Mouse (Mus musculus) gastrocnemius, postnatal 25 days (tissue): ENCODE measurements at regions not wholly inside any gene's neighbourhood (a gene's known extent, or its start where the extent isn't known, plus 50 kb on each side); places are given as distances from the start of the nearest gene placed in this dataset.

ENCODE experiments used
- DNase-seq: peaks from one replicate; pipeline ENCODE4 v3.0.0; 2022

GRCm38 (mm10) chr1:35931056-35931455, 137.1 kb upstream of the Hs6st1 start:
- DNase-seq, result no peak

GRCm38 (mm10) chr1:35933511-35933910, 134.7 kb upstream of the Hs6st1 start:
- peak; percentile 39 for DNase-seq

DNA sequence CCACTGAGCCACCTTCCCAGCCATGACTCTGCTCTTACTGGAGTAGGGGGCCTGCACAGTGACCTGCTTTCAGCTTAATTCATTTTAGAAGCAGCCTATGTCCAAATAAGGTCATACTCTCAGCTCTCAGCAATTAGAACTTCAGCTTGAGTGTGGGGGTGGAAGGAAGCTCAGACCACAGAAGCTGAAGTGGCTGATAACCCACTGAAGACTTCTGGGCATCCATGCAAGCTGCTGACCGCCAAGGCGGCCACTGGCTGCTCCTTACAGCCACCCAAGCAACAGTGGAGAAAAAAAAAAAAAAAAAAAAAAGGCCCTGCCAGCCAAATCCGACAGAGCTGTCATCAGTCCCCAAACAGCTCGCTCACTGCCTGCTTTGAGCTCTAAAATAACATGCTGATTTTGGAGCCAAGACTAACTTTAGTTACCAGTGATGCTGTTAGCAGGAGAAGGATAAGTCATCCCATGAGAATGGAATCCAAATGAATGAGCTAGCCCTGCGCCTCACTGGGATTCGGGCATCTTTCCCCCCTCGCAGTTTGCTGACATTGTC, 133.0 kb upstream of the Hs6st1 start:
- DNase-seq, result peak; percentile 22

- DNase-seq, result no peak
These were observed 131.7 kb upstream of the Hs6st1 start for GRCm38 (mm10) chr1:35936362-35937093.

GRCm38 (mm10) chr1:35940236-35940635, 128.0 kb upstream of the Hs6st1 start:
- DNase-seq, result no peak

- DNase-seq, result no peak
These were observed 126.5 kb upstream of the Hs6st1 start for GRCm38 (mm10) chr1:35941642-35942077.

DNA sequence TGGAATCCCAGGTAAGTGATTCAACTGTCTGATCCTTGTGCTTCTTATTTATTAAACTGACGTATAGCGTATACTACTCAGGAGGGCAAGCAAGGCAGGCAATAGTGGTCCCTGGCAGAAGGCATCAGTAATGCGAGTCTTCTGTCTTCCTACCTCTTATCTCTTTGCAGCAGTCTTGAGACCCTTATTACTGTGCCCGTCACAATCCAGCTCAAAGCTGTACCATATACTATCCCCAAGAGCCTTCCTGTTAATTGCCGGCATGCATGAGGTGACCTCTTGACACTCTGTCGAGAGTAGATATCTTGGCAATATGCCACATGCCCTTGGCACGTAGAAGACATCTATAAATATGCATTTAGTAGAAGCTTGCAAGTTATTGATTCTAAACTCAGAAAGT, 126.0 kb upstream of the Hs6st1 start:
- no peak for DNase-seq

GRCm38 (mm10) chr1:35943800-35944199, 124.4 kb upstream of the Hs6st1 start:
- DNase-seq, result no peak

- DNase-seq, result no peak
These were observed 123.8 kb upstream of the Hs6st1 start for GRCm38 (mm10) chr1:35944376-35944775.

DNA sequence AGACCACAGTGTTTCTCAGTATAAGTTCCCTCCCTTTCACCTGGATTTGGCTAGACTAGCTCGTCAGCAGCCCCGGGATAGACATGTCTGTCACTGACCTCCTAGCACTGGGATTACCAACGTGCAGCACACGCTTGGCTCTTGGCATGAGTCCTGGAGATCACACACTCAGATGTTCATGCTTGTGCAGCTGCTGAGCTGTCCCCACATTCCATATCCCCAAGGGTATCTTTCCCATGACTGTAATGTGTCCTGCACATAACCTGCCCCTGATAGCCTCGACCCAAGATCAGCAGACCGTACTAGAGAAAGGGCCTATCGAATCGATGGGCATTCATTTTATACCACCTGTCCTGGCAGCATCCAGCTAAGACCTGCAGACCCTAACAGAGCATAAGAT, 123.4 kb upstream of the Hs6st1 start:
- DNase-seq, result no peak

DNA sequence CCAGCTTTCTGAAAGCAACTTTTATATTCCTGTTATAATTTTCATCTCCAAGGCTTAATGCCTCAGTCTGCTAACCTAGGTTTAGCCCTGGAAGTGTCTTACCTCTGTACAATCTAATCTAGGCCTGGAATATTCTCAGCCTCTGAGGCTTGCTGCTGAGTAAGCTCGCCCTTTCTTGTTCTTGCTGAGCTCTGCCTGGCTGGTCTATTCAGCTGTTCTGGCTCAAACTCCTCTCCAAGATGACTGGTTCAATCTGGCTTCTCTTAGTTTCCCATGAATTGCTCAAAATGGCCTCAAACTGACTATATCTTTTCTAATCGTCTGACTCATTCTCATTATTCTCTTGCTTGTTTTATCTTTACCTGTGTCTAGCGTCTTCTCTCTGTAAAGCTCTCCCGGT, 122.6 kb upstream of the Hs6st1 start:
- DNase-seq, result no peak

GRCm38 (mm10) chr1:35948104-35948503, 120.1 kb upstream of the Hs6st1 start:
- DNase-seq, result no peak

DNA sequence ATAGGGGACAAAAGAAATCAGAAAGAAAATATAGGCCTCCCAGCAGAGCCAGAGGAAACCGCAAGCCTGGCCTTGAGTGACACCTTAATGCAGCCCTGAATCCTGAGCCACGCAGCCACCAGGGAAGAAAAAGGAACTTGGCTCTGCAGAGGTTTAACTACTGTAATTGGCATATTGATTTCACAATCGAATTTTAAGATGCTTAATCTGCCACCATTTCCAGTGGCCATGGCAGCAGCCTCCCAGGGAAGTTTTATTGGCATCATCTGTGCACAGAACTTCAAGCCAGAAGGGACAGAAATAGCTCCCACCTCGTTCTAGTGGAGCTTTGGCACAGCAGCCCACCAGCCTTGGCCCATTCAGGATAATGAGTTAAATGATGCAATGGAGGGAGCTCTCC, 117.1 kb upstream of the Hs6st1 start:
- no peak for DNase-seq

GRCm38 (mm10) chr1:35953721-35954120, 114.5 kb upstream of the Hs6st1 start:
- DNase-seq, result no peak

DNA sequence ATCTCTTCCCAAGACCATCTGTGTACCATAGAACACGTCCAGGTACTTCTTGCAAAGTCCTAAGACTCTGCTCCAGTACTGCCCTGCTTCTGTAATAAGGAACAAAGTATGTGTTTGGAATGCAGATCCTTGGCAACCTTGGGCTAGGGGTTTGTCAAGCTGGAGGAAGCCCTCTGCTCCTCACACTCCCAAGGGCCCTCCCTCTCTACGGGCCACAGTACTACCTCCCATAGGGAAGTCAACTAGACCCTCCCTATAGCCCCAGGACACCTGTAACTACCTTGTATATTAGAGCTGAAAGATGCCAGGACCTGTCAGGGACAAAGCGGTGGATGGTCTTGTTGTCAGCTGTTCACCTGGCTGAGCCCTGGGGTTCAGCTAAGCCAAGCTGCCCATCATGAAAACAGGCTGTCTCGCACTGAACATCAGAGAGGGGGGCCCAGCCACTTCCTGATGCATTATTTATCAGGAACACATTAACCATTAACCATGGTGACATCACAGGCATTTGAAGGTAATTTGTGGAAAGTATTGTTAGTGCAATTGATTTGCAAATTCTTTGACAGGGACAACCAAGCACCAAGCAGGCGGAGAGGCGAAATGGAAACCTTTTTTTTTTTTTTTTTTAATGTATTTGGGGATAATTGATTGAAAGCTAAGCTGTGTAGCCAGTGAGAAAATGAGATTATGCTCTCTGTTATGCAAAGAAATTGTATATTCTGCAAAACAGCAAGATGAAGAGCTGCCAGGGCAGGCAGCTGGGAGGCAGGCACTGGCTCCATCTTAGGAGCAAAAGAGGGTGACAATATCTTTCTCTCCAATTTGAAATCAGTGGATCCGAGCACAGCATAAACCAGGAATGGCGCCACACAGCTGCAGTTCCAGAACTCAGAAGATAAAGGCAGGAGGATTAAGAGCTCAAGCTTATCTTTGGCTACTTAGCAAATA, 110.5 kb upstream of the Hs6st1 start:
- DNase-seq, result no peak

- DNase-seq, result no peak
These were observed 108.5 kb upstream of the Hs6st1 start for GRCm38 (mm10) chr1:35959729-35960128.

DNA sequence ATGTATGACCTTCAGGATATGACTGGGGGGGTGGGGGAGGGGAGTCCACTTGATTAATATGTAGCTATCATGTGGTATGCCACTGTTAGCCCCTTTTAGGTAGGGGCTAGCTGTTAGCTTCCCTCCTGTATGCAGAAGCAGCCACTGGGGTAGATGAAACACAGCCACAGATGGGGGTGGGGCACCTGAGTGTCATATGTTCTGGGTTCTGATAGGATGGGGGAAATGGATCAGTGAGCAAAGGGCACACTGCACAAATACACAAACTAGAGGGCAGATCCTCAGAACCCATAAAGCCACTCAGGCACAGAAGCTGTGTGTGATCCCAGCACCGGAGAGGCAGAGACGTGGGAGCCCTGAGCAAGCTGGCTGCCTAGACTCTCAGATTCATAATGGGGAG, 107.4 kb upstream of the Hs6st1 start:
- no peak for DNase-seq

GRCm38 (mm10) chr1:35961923-35962322, 106.3 kb upstream of the Hs6st1 start:
- DNase-seq, result no peak

GRCm38 (mm10) chr1:35968489-35968888, 99.7 kb upstream of the Hs6st1 start:
- DNase-seq, result no peak

DNA sequence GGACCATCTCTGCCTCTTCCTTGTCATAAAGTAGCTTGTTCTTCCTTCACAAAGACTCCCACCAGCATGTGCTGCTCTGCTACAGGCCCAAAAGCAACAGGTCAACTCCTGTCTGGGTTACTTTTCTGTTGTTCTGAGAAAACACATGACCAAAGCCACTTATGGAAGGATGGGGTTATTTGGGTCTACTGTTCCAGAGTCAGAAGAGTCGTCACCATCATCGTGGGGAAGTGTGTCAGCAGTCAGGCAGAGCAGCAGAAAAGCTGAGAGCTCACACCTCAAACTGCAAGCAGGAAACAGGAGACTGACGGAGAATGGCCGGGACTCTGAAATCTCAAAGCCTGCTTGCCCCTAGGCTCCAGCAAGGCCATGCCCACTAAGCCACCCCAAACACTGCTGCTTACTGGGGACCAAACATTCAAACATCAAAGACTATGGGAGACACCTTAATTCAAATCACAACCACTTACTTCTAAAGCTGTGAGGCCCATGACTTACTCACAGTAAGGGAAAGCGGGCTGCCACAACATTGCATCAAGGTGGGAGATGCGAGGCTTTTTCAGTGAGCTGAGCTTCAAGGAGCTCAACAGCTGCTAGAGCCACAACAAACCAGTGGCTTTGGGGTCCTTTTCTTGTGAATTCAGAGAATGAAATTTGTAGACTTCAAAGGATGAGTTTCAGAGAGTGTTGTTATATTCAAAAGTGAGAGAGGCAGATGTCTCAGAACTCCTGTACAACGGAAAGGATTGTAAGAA, 96.6 kb upstream of the Hs6st1 start:
- DNase-seq, result no peak

DNA sequence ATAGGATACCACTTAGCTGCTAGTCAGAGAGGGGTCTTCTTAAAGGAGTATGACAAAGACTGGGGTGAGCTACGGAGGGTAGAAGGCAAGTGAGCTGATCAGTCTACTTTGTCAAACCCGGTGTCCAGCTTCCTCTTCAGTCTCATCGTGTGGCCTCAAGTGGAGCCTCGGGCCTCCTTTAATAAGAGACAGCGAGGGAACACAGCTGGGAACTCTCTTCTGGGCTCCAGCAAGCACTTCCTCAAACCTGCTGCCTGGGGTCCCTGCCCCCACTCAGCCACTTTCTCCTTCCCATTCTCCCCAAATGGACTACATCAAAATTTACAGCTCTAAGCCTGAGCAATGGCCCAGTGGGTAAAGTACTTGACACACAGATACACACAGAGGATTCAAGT, 96.0 kb upstream of the Hs6st1 start:
- no peak for DNase-seq

GRCm38 (mm10) chr1:35973386-35973785, 94.8 kb upstream of the Hs6st1 start:
- peak; percentile 42 for DNase-seq
